Mouse (Mus musculus) lung, postnatal 4 days (tissue): ENCODE measurements around the gene Pias4.

Experiments used
- DNase-seq, 2 experiments: peaks; one replicate each; pipeline ENCODE4 v3.0.0; 2021

The Pias4 gene

DNA sequence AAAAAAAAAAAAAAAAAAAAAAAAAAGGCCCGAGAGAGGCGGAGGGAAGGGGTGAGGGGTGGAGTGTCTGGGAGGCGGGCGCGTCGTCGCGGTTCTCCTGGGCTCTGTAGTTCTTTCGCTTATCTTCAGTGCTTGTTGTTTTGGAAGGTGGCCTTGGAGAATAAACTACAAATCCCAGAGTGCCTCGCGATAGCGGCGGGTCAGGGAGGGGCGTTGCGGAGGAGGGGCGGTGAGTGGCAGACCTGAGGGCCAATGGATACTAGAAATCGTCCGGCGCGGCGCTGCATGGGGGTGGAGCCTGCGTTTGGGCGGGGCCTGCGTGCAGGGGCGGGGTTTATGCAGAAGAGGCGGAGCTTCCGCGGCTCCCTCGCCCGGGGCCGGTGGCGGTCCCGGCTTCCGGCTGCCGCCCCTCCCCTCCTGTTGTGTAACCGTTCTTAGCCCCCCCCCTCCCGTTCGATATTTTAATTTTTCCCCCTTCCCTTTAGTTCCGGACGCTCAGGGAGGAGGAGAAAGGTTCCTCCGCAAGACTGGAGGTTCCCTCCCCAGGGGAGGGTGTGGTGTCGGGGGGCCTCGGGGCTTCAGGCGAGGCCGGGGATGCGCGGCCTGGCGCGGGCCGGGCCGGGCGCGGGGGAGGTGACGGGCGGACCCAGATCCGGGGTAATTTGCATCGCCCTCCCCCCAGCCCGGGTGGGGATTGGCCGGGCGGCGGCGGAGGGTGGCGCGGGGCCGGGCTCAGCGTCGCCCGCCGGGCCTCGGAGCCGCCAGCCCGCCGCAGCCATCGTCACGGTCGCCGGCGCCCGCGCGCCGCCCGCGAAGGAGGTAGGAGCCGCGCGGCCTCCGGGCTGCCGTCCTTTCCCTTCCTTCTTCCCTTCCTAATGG is 30.2 kb downstream of the Pias4 start:
- peak; percentile 99 to 100 for DNase-seq

GRCm38 (mm10) chr10:81136706-81137231 is 31.0 kb downstream of the Pias4 start:
- peak; percentile 84 to 88 for DNase-seq

DNA sequence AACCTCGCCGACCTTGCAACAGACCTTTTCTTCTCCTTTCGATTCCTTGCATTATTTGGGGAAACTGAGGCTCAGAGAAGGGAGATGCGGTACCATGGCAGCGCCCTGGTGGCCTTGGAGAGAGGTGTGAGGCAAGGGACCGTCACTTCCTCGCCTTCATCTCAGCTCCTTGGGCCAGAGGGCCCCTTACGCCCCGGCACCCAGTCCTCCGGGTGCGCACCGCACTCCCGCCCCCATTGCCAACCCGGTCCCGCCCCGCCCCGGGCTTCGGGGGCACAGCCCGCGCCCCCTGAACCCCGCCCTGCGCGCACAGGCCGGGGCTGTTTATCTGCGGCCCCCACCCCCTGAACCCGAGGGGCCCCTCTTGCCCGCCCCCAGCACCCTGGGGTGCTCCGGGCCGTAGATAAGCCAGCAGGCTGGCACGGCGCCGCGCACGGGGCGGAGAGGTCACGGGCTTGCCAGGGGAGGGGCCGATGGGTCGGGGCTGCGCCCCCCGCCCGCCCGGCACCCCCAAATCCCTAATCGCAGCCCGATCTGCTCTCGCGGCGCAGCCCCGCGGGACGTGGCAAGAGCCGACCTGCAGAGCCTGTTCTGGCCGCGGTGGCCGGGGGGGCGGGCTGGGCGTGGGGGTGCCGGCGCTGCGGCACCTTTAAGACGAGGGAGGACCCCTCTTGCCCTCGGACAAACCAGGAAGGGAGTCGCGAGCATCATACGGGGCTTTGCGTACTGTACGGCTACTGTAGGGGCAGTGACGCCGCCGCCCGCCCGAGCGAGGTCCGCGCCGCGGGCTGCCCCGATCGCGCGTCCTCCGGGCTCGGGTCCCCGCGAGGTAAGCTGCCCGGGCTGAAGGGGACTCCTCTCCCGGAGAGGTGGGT is 31.7 kb downstream of the Pias4 start:
- DNase-seq, result peak; percentile 83 to 89

GRCm38 (mm10) chr10:81134966-81135681 is 32.6 kb downstream of the Pias4 start, which contains the start of gene Zbtb7a:
Gene Zbtb7a, plus strand, starts transcription at chr10:81135220.
- DNase-seq, result peak; percentile 62

GRCm38 (mm10) chr10:81134181-81134587 is 33.5 kb downstream of the Pias4 start:
- DNase-seq, result peak; percentile 83 to 88

DNA sequence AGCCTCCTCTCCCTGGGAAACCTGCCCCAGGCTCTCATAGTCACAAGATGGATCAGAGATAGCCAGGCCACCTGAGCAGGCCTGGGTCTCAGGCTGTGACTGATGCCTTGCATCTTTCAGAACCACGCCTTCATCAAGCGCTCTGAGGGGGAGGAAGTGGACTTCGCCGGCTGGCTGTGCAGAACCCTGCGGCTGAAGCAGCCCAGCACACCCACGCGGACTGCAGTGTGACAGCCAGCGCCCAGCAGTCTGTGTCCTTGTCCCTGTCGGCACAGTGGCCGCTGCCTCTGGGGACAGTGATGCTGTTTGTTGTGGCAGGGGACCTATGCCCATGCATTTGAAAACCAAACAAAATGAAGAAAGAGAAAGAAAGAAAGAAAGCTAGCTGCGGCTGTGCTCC is 44.2 kb downstream of the Pias4 start:
- no peak for DNase-seq

GRCm38 (mm10) chr10:81122889-81123288 is 44.8 kb downstream of the Pias4 start:
- DNase-seq, result no peak

DNA sequence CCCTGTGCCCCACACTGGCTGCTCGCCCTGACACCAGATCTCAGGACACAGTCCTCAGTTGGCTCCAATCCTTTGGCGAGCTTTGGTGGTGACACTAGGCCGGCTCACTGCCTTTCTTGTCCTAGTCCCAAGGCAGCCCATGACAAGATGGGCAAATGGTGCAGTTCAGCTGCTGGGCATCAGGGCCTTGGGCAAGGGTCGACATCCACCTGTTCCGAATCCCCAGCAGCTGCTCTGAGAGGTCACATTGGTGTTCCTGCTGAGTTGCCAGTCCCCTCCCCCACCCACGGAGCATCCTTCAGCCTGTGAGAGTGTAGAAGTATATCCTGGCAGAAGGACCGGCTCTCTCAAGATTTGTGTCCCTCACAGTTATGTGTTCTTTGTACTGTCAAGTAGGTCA is 47.1 kb downstream of the Pias4 start:
- DNase-seq, result no peak

DNA sequence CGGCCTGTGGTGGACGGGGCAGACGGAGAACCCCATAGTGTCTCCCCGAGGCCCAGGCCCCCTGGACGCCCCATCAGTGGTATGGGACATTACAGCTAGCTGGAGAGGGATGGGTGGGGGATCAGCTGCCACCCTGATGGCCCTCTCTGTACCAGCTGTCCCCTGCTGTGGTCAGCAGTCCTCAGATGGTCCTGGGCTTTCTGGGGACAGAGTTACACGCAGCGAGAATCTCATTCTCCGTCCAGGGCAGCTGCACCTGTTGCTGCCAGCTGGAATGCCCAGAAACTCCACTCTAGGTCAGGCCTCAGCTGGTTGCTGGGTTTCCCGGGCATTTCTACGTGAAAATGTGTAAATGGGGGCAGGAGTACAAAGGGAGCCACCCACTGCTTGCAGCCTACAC is 48.1 kb downstream of the Pias4 start:
- no peak for DNase-seq

DNA sequence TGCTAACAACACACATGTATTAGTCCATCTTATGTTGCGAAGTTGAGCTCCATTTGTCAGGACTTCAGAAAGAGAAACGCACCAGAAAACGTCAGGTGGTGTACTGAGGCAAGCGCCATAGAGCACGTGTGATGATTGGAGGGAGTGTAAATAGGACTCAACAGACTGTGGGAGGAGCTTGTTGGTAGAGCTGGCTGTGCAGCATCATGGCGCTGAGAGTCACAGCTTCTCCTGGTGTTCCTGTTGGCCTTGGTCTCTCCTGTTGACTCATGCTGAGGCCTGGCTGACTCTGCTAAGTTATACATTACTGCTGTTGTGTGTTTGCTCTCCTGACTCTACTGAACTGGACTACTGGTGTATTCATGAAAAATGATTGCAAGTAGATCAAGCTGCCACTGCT is 54.8 kb downstream of the Pias4 start:
- no peak for DNase-seq

- DNase-seq, result peak; percentile 92 to 93
Observed at GRCm38 (mm10) chr10:81106113-81106721, 61.5 kb downstream of the Pias4 start.

DNA sequence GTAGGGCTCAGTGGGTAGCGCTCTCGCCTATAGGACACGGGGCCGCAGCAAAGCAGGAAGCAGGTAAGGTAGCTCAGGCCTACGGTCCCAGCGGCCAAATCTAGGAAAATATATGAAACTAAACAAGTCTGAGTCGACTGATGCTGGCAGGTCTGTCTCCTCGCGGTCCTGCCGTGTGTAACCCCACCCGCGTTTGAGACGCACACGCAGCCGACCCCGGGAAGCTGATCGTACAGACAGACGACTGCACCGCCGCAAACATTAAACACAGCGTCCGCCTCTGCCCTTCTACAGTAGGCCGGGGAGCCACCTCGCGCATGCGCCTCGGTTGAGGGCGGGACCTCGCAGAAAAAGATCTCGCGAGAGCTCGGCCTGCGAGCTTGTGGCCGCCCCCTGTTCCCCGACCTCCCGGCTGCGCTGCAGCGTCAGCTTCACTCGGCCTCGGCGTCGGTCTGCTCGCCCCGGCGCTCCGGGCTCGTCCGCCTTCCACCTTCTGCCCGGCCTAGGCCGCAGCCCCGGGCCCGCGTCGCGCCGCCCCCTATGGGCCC is 62.1 kb downstream of the Pias4 start, which contains the start of gene Map2k2:
Gene Map2k2, plus strand, starts transcription at position 351 of the 548 bp plus-strand sequence.
- DNase-seq, result peak; percentile 99
